Mouse (Mus musculus) hindbrain, embryonic 15.5 days (tissue): ENCODE results near the gene Cnnm3. TPM values are rescaled to one million over a fixed set of nuclear protein-coding genes. Genes with fewer than 3 reads are reported as not detected.

ENCODE experiments used
- ATAC-seq: fragments of 200-750 bp; cut with Nextera tagmentation; 2 replicates; pipeline ENCODE4 v1.8.0; 2017; ENCODE audit warnings: low read depth, moderate number of reproducible peaks, moderate TSS enrichment; ENCODE audit not compliant: low FRiP score
- H3K27ac ChIP-seq: fragments of 300-500 bp; sonication (generic); replicated peaks from 2 replicates; pipeline ENCODE4 v1.5.1; 2015; ENCODE audit warnings: mild to moderate bottlenecking, inconsistent platforms
- H3K27me3 ChIP-seq: fragments of 300-500 bp; sonication (generic); 2 replicates; pipeline ENCODE4 v1.6.1; 2015; ENCODE audit warnings: control low read depth, inconsistent platforms
- H3K36me3 ChIP-seq: fragments of 300-500 bp; sonication (generic); 2 replicates; pipeline ENCODE4 v1.6.1; 2015; ENCODE audit warnings: control low read depth, inconsistent platforms
- H3K4me1 ChIP-seq: fragments of 300-500 bp; sonication (generic); replicated peaks from 2 replicates; pipeline ENCODE4 v1.6.1; 2015; ENCODE audit warnings: control low read depth, inconsistent platforms
- H3K4me2 ChIP-seq: fragments of 300-500 bp; sonication (generic); 2 replicates; pipeline ENCODE4 v1.6.1; 2015; ENCODE audit warnings: moderate library complexity, mild to moderate bottlenecking, inconsistent platforms
- H3K4me3 ChIP-seq: fragments of 300-500 bp; sonication (generic); 2 replicates; pipeline ENCODE4 v1.5.1; 2015; ENCODE audit warnings: mild to moderate bottlenecking, inconsistent platforms
- H3K9ac ChIP-seq: fragments of 300-500 bp; sonication (generic); 2 replicates; pipeline ENCODE4 v1.6.1; 2015; ENCODE audit warnings: inconsistent platforms
- H3K9me3 ChIP-seq: fragments of 300-500 bp; sonication (generic); 2 replicates; pipeline ENCODE4 v1.6.1; 2016; ENCODE audit warnings: control low read depth, inconsistent platforms
- WGBS: fragments of 180-500 bp; shearing (Covaris S2); methylation state at CpG from one replicate; pipeline ENCODE4 v1.1.7; 2015; 5-methylcytosine and 5-hydroxymethylcytosine counted together
- polyA plus RNA-seq: library from polyadenylated mRNA; unstranded; fragments of >200 nt; fragmentation: Nextera tagmentation; extraction: Ambion mirVana; gene quantifications from 2 replicates; pipeline ENCODE4 v1.2.1, GENCODE M21; 2015

Cnnm3 gene
- polyA plus RNA-seq, 1 experiment from 2014 or later, result 6.5 TPM

DNA sequence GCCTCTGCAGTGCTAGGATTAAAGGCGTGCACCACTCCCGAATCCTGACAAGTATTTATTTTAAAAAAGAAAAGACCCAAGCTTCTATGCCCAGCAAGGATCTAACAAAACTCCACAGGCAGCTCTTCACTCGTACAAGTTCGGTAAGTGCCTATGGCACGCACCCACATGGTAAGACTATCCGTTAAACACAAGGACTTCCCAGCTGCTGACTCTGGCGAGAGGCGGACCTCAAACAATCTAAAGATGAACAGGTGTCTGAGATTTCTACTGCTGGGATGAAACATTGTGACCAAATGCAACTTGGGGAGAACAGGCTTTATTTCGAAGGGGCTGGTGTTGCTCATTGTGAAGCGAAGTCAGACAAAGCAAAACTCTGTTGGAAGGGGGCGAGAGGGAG is 28.5 kb downstream of the Cnnm3 start:
- no peaks in the 10 kb centered on the region for H3K27me3 ChIP-seq
- no peaks in the 10 kb centered on the region; the same call in 1 of the 2 replicates for H3K4me1 ChIP-seq
- H3K36me3 ChIP-seq, result peaks cover 16% of the 10 kb centered on the region
- ATAC-seq, result no peak
- no peak overlapping the region for H3K4me2 ChIP-seq
- H3K9me3 ChIP-seq, result no peaks in the 10 kb centered on the region
- 89% methylated on average over 11 of the region's 11 CpGs for WGBS
- H3K27ac ChIP-seq, result no peak overlapping the region
- H3K4me3 ChIP-seq, result no peak overlapping the region
- H3K9ac ChIP-seq, result no peak overlapping the region

DNA sequence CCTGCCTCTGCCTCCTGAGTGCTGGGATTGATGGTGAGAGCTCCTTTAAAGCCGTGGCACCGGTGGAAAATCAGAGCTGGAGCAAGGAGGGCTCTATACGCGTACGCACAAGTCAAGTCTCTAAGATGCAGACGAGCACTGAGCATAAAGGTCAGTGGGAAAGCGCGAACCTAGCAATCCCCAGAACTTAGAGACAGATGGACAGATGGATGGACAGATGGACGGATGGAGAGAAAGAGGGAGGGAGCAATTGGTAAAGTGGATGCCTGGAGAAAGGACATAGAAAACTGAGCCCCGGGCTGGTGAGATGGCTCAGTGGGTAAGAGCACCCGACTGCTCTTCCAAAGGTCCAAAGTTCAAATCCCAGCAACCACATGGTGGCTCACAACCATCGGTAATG is 29.1 kb downstream of the Cnnm3 start:
- no peak for ATAC-seq
- peaks cover 5% of the 10 kb centered on the region for H3K4me1 ChIP-seq
- no peaks in the 10 kb centered on the region for H3K27me3 ChIP-seq
- no peak overlapping the region for H3K4me3 ChIP-seq
- H3K9ac ChIP-seq, result no peak overlapping the region
- H3K36me3 ChIP-seq, result peaks cover 16% of the 10 kb centered on the region
- H3K9me3 ChIP-seq, result no peaks in the 10 kb centered on the region
- no peak overlapping the region for H3K4me2 ChIP-seq
- no peak overlapping the region for H3K27ac ChIP-seq
- WGBS, result 90% methylated on average over 12 of the region's 12 CpGs

DNA sequence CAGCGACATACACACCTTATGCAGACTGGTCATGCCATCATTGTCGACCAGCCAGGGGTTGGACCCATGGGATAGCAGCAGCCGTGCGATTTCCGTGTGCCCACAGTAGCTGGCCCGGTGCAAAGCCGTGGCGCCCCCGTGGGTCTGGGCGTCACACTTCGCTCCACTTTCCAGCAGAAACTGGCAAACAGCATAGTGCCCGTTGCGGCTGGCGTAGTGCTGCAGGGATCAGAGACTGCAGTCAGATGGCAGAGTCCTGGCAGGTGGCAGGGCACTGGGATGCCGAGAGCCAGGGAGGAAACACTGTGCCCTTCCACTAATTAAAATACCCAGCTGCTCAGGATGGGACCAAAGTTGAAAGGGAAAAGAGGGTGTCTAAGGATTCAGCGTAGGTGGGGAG is 30.2 kb downstream of the Cnnm3 start:
- no peak overlapping the region for H3K9ac ChIP-seq
- 94% methylated on average over 16 of the region's 16 CpGs for WGBS
- no peak for ATAC-seq

DNA sequence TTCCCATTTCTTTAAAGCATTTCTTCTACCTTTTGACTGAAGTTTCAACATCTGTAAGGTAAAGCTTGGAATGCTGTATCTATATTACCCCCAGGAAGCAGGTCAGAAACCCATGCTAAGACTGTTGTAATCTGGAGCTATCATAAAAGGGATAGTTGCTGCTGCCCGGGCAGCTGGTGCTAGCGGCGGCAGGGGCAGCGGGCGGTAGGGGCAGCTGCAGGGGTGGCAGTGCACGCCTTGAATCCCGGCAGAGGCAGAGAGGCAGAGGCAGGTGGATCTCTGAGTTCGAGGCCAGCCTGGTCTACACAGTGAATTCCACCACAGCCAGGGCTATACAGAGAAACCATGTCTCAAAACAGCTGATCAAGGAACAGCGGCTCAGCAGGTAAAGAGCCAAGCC is 31.3 kb downstream of the Cnnm3 start:
- Histone ChIP-seq H3K4me1 (peaks cover 23% of the 10 kb centered on the region), H3K9ac (no peak overlapping the region), H3K27ac (no peak overlapping the region), H3K9me3 (no peaks in the 10 kb centered on the region), H3K4me2 (no peak overlapping the region), H3K4me3 (no peak overlapping the region), H3K27me3 (no peaks in the 10 kb centered on the region), H3K36me3 (peaks cover 16% of the 10 kb centered on the region)
- 91% methylated on average over 9 of the region's 9 CpGs for WGBS
- ATAC-seq, result no peak

More for the DNA sequence above, 30.2 kb downstream of the Cnnm3 start:
- H3K36me3 ChIP-seq, result peaks cover 16% of the 10 kb centered on the region
- H3K27me3 ChIP-seq, result no peaks in the 10 kb centered on the region
- H3K9me3 ChIP-seq, result no peaks in the 10 kb centered on the region
- no peak overlapping the region for H3K27ac ChIP-seq
- no peak overlapping the region for H3K4me2 ChIP-seq
- peaks cover 16% of the 10 kb centered on the region for H3K4me1 ChIP-seq
- H3K4me3 ChIP-seq, result no peak overlapping the region

DNA sequence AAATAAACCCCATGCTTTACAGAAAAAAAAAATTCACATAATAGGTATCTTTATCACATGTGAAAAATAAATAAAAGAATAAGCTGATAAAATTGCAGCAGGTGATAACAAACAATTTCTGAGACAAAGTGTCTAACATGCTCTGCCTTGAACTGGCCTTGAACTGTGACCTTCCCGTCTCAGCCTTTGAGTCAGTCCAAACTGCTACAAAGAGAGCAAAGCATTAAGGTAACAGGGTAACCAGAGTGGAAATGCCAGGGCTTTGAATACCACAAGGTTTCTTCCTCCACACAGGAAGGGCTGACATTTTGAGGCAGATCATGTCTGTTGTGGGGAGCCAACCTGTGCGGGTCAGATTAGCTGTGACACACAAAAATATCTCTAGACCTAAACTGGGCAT is 33.7 kb downstream of the Cnnm3 start:
- H3K27ac ChIP-seq, result no peak overlapping the region
- H3K4me1 ChIP-seq, result peaks cover 41% of the 10 kb centered on the region
- whole genome bisulfite sequencing, result 72% methylated on average over 2 of the region's 2 CpGs
- H3K9ac ChIP-seq, result no peak overlapping the region
- H3K36me3 ChIP-seq, result peaks cover 37% of the 10 kb centered on the region
- H3K9me3 ChIP-seq, result no peaks in the 10 kb centered on the region
- no peak overlapping the region for H3K4me3 ChIP-seq
- ATAC-seq, result no peak
- no peaks in the 10 kb centered on the region for H3K27me3 ChIP-seq
- H3K4me2 ChIP-seq, result no peak overlapping the region

DNA sequence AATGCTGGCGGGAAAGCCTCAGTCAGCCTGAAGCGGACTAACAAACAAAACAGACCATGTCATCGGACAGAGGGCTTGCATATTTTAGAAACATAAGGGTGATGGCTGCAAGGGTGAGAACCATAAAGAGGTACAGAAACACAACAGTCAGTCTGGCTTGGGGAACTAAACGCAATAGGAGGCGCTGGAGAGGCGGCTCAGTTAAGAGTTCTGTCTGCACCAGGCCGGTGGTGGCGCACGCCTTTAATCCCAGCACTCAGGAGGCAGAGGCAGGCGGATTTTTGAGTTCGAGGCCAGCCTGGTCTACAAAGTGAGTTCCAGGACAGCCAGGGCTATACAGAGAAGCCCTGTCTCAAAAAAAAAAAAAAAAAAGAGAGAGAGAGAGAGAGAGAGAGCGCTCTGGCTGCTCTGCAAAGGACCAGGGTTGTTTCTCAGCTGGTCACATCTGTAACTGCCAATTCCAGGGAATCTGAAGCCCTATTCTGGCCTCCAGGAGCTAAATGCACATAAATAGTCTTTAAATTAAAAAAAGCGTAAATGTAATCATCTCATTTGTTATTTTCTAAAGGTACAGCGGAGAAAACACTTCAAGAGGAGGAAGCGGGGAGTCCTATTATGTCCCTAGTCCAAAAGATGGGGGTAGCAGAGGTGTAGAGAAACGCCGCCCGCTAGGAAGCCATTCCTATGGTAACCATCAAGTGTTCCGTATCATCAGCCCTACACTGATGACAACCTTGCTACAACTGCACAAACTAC is 34.4 kb downstream of the Cnnm3 start:
- no peak for ATAC-seq
- no peaks in the 10 kb centered on the region for H3K9me3 ChIP-seq
- peak overlapping the region; percentile 66; the same call in 1 of the 2 replicates for H3K9ac ChIP-seq
- H3K4me2 ChIP-seq, result peak overlapping the region; percentile 82
- peaks cover 41% of the 10 kb centered on the region for H3K4me1 ChIP-seq
- H3K4me3 ChIP-seq, result peak overlapping the region; percentile 59
- peak overlapping the region; percentile 76; the same call in 1 of the 2 replicates for H3K27ac ChIP-seq
- H3K36me3 ChIP-seq, result peaks cover 38% of the 10 kb centered on the region
- no peaks in the 10 kb centered on the region for H3K27me3 ChIP-seq
- WGBS, result 68% methylated on average over 19 of the region's 19 CpGs

DNA sequence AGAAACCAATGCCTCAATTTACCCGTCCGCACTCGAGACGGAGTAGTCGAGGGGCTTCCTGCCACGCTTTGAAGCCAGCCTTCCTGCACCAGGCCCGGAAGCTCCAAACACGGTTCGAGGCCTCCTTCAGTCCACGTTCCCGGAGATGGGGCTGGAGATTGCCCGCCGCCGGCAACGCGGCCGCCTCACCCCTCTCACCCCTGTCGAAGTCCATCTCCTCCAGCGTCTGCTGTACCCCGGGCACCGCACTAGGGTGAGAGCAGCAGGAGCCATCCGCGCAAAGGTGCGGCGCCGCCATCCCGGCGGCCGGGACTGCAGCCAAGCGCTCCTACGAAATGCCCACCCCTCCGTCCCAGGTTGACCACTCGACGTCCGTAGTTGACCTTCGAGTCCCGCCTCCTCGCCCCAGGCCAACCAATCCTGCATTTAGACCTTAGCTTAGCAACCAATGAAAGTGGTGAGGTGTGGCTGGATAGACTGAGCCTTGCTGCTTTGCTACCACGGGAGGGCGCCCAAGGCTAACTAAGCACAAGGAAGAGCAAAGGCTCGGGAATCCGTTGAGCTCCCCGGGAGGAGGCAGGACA is 35.3 kb downstream of the Cnnm3 start, which contains the start of gene Ankrd39:
Gene Ankrd39, minus strand, starts transcription at position 558 of the 584 bp plus-strand sequence.
- peaks cover 41% of the 10 kb centered on the region for H3K4me1 ChIP-seq

DNA sequence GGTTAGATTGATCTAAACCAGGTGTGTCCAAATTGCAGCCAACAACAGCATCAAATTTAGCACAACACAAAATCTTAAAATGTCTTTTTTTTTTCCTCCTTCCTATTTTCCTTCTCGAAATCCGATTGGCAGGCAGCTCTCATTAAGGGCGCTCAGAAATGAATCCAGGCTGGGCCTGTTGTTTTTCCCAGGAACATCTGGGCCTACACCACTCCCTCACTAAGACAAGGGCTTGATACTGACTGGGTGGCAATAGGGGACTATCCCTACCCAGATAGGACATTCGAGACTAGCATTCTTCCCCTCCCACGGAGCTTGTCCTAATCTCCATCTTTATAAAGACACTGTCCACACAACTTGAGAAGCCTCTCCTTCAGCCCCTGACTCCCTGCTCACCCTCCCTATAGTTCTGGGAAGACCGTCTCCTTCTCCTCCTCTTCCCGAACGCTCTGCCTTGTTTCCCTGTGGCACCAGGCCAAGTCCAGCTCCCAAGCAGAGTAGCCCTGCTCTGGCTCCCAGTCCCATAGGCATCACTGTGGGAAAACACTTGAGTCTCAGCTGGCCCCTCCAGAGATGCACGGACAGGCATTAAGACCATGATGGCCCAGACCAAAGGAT is 36.4 kb downstream of the Cnnm3 start:
- no peaks in the 10 kb centered on the region for H3K27me3 ChIP-seq
- H3K4me1 ChIP-seq, result peaks cover 41% of the 10 kb centered on the region
- no peak for ATAC-seq
- no peaks in the 10 kb centered on the region for H3K9me3 ChIP-seq
- peaks cover 48% of the 10 kb centered on the region for H3K36me3 ChIP-seq
- no peak overlapping the region for H3K4me3 ChIP-seq
- 31% methylated on average over 9 of the region's 9 CpGs for WGBS
- peak overlapping the region; percentile 48; the same call in 1 of the 2 replicates for H3K27ac ChIP-seq
- H3K4me2 ChIP-seq, result no peak overlapping the region
- 0 out of 2 replicates have a peak overlapping the region, but pooled peaks have one; percentile 21 for H3K9ac ChIP-seq

More for the DNA sequence above, 35.3 kb downstream of the Cnnm3 start, which contains the start of gene Ankrd39:
- Histone ChIP-seq H3K36me3 (peaks cover 39% of the 10 kb centered on the region), H3K4me2 (peak within 1 kb of the TSS; percentile 82), H3K9me3 (no peaks in the 10 kb centered on the region), H3K27me3 (no peaks in the 10 kb centered on the region), H3K27ac (peak within 1 kb of the TSS; percentile 76), H3K9ac (peak within 1 kb of the TSS; percentile 66), H3K4me3 (peak within 1 kb of the TSS; percentile 59)
- ATAC-seq, result peak; percentile 97
- WGBS, result under 1% methylated on average over 43 of the region's 43 CpGs

DNA sequence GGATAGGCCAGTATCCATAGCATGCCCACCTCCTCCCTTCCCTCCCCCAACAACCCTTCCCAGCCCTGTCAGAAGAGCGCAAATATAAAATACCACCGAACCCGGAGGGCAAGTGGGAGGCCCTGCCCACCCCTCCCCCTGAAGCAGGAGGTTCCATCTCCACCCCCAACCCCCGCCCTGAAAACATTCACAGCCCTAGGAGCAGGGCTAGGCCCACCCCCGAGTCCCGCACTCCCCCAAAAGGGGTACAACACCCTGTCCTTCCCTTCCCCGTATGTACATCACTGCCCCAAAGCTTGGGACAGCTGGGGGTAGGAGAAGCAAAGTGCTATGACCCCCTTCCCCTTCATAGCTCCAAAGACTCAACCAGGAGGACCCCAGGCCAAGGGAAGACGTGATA is 37.1 kb downstream of the Cnnm3 start:
- WGBS, result 57% methylated on average over 8 of the region's 8 CpGs
- no peak overlapping the region for H3K4me2 ChIP-seq
- no peak overlapping the region for H3K9ac ChIP-seq
- no peak overlapping the region for H3K4me3 ChIP-seq
- no peaks in the 10 kb centered on the region for H3K9me3 ChIP-seq
- H3K4me1 ChIP-seq, result peaks cover 42% of the 10 kb centered on the region
- ATAC-seq, result no peak
- H3K27ac ChIP-seq, result no peak overlapping the region
- H3K27me3 ChIP-seq, result no peaks in the 10 kb centered on the region
- H3K36me3 ChIP-seq, result peaks cover 54% of the 10 kb centered on the region

DNA sequence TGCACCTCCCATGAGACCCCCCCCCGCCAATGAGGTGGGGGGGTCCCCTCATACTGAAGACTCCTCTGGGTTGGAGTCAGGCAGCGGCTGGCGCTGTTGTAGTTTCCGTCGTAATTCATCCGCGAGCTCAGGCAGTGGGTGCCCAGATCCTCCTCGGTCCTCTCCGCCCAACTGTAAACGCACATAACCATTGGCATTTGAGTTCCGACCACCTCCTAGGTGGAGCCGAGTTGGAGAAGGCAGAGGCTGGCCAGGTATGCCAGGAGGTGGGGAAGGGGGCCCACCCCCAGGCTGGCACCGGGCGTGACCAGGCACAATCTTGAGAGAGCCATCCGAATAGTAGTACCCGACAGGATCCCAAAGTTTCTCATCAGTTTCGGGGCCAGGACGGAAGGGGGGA is 37.8 kb downstream of the Cnnm3 start:
- 88% methylated on average over 18 of the region's 18 CpGs for WGBS
- Histone ChIP-seq H3K27me3 (no peaks in the 10 kb centered on the region), H3K9me3 (no peaks in the 10 kb centered on the region), H3K27ac (no peak overlapping the region), H3K4me3 (no peak overlapping the region), H3K4me1 (peaks cover 49% of the 10 kb centered on the region), H3K4me2 (no peak overlapping the region), H3K36me3 (peaks cover 62% of the 10 kb centered on the region), H3K9ac (no peak overlapping the region)
- ATAC-seq, result no peak

DNA sequence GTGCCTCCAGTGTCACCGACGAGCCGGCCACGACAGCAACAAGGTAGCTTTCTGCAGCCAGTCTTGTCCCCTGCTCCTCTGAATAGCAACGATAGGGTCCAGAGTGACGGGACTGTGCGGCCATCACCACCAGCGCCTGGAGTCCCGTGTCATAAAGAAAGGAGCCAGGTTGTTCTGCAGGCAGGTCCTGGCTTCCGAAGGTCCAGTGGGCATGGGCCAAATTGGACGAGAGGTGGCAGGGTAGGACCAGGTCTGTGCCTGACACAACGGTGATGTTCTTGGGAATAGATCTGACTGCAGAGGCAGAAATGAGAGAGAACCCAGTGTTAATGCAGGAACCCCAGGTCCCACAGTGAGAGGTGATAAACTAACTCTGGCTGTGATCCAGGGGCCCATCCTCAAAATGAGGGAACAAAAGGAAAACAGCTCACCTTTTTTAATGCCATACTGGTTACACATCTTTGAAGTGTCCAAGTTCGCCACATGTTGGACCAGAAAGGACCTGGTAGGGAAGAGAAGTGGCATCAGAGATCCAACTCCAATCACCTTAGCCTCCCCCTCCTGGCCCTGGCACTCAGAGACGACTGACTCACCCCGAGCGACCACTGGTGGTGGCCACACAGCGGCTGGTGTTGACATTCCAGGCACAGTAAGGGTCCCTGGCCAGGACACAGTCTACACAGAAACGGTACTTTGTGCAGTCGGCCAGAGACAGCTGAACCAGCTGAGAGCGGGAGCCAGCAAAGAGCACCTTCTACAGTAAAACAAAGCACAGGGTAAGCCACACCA is 38.6 kb downstream of the Cnnm3 start:
- Histone ChIP-seq H3K9me3 (no peaks in the 10 kb centered on the region), H3K4me2 (no peak overlapping the region), H3K36me3 (peaks cover 62% of the 10 kb centered on the region), H3K9ac (no peak overlapping the region), H3K4me3 (no peak overlapping the region), H3K27ac (no peak overlapping the region), H3K27me3 (no peaks in the 10 kb centered on the region), H3K4me1 (peaks cover 57% of the 10 kb centered on the region)
- 81% methylated on average over 20 of the region's 20 CpGs for WGBS
- ATAC-seq, result no peak
